Mouse (Mus musculus): ENCODE measurements around the gene Wdr5. TPM values are rescaled to one million over a fixed set of nuclear protein-coding genes. Genes with fewer than 3 reads are reported as not detected.

Gene Wdr5
- polyA plus RNA-seq (2015; fragmentation: Nextera tagmentation; extraction: Ambion mirVana), result 14.6 and 16.6 TPM in 2 replicates

GRCm38 (mm10) chr2:27514639-27515328 is at the start of gene Wdr5:
Gene Wdr5 (plus strand): TSS chr2:27515157.
- peak; percentile 97 for DNase-seq
- Histone ChIP-seq H3K9ac (replicated peaks) (peak within 1 kb of the TSS; percentile 87), H3K4me1 (ENCODE audit: insufficient read depth) (peaks cover 26% of the 10 kb centered on the region), H3K36me3 (replicated peaks; ENCODE audit: insufficient read depth, low read length) (peaks cover 13% of the 10 kb centered on the region), H3K4me3 (ENCODE audit: low read depth, low read length) (peak within 1 kb of the TSS; percentile 74), H3K9me3 (ENCODE audit: low read length) (no peaks in the 10 kb centered on the region), H3K27ac (ENCODE audit: low read depth) (peak within 1 kb of the TSS; percentile 90), H3K4me2 (ENCODE audit: low read depth, low read length) (peak within 1 kb of the TSS; percentile 91), H3K27me3 (ENCODE audit: insufficient read depth, low read length) (no peaks in the 10 kb centered on the region)
- peak; percentile 91 for ATAC-seq
- TF ChIP-seq CTCF (IDR thresholded peaks at IDR 0.05; ENCODE audit: low read depth), result peak; percentile 70
- TF ChIP-seq EP300 (IDR thresholded peaks at IDR 0.05; ENCODE audit: low read depth), result peak; percentile 64; the same call in 1 of the 2 replicates
- WGBS (ENCODE audit: insufficient replicate concordance), result under 1% methylated on average over 57 of the region's 57 CpGs

DNA sequence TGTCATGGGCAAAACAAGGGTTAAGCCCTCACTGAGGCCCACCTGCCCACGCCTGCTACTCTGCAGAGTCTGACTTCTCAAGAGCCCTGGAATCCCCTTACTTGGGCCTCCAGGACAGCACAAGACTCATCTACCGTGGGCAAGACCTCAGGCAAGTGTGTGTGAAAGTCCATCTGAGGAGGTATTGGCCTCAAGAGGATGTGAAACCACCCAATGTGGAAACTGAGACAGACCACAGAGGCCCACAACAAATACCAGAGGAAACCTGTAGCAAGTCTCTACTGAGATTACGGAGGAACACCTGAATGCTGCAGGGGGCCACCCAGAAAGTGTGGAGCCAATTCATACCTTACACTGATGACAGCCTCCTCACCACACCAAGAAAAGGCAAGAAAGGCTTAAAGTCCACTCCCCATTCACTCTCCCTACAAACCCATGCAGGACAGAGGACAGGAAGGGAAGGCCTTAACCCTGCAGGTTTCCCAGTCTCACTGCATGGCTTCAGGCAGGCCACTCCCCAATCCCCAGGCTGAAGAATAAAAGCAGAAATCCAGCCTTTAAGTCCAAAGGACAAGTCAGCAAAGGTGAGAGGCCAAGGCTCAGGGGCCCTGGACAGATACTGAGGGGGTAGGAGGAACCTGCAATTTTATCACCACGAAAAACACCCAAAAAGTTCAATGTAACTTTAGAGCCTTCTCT is 45.5 kb upstream of the Wdr5 start:
- ATAC-seq, result no peak
- no peak overlapping the region for H3K4me3 ChIP-seq (ENCODE audit: low read depth, low read length)

GRCm38 (mm10) chr2:27469991-27470355 is 45.0 kb upstream of the Wdr5 start:
- Histone ChIP-seq H3K4me1 (ENCODE audit: insufficient read depth) (peaks cover 64% of the 10 kb centered on the region), H3K4me3 (ENCODE audit: low read depth, low read length) (no peak overlapping the region), H3K9me3 (ENCODE audit: low read length) (no peaks in the 10 kb centered on the region), H3K27ac (ENCODE audit: low read depth) (peak overlapping the region; percentile 72), H3K27me3 (ENCODE audit: insufficient read depth, low read length) (no peaks in the 10 kb centered on the region), H3K4me2 (ENCODE audit: low read depth, low read length) (peak overlapping the region; percentile 54), H3K36me3 (replicated peaks; ENCODE audit: insufficient read depth, low read length) (peaks cover 21% of the 10 kb centered on the region), H3K9ac (replicated peaks) (peak overlapping the region; percentile 48)
- DNase-seq (peak; percentile 42), ATAC-seq (0 out of 2 replicates have a peak, but pooled peaks have one; percentile 18)
- 41% methylated on average over 3 of the region's 3 CpGs for WGBS (ENCODE audit: insufficient replicate concordance)
- TF ChIP-seq EP300 (IDR thresholded peaks at IDR 0.05; ENCODE audit: low read depth), result no peak
- TF ChIP-seq CTCF (IDR thresholded peaks at IDR 0.05; ENCODE audit: low read depth), result no peak

More for the DNA sequence above, 45.5 kb upstream of the Wdr5 start:
- no peak for TF ChIP-seq CTCF (IDR thresholded peaks at IDR 0.05; ENCODE audit: low read depth)
- no peaks in the 10 kb centered on the region for H3K9me3 ChIP-seq (ENCODE audit: low read length)
- peaks cover 64% of the 10 kb centered on the region for H3K4me1 ChIP-seq (ENCODE audit: insufficient read depth)
- 49% methylated on average over 4 of the region's 4 CpGs for WGBS (ENCODE audit: insufficient replicate concordance)
- DNase-seq, result no peak
- H3K27me3 ChIP-seq (ENCODE audit: insufficient read depth, low read length), result no peaks in the 10 kb centered on the region
- H3K27ac ChIP-seq (ENCODE audit: low read depth), result peak overlapping the region; percentile 72
- peaks cover 21% of the 10 kb centered on the region for H3K36me3 ChIP-seq (replicated peaks; ENCODE audit: insufficient read depth, low read length)
- peak overlapping the region; percentile 48; the same call in 1 of the 2 replicates for H3K9ac ChIP-seq (replicated peaks)
- H3K4me2 ChIP-seq (ENCODE audit: low read depth, low read length), result peak overlapping the region; percentile 54

- H3K27ac ChIP-seq (ENCODE audit: low read depth), result peak overlapping the region; percentile 72
- DNase-seq, result no peak
Measured at GRCm38 (mm10) chr2:27470535-27470934, 44.4 kb upstream of the Wdr5 start.

DNA sequence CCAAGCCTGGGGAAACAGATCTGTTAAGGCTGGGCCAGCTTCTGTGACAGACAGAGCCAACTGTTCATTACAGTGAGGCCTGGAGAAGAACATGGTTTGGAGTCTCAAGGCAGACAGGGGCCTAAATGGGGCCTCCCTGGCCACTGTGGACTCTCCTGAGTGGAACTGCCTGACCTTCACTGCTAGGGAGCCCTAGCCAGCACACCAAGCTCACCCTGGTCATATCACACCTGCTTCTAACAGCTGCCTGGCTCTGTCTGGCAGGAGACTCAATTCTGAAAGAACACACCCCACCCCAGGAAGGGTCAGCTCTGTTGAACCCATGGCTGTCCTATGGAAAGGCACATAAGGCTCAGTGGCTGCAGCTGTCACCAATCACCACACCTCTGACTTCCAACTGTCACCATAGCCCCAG is 43.8 kb upstream of the Wdr5 start:
- DNase-seq (no peak), ATAC-seq (no peak)
- TF ChIP-seq EP300 (IDR thresholded peaks at IDR 0.05; ENCODE audit: low read depth) (no peak), CTCF (IDR thresholded peaks at IDR 0.05; ENCODE audit: low read depth) (no peak)
- Histone ChIP-seq H3K9ac (replicated peaks) (no peak overlapping the region; the same call in 1 of the 2 replicates), H3K4me2 (ENCODE audit: low read depth, low read length) (peak overlapping the region; percentile 54; the same call in 1 of the 2 replicates), H3K4me1 (ENCODE audit: insufficient read depth) (peaks cover 66% of the 10 kb centered on the region), H3K27ac (ENCODE audit: low read depth) (peak overlapping the region; percentile 72; the same call in 1 of the 2 replicates), H3K9me3 (ENCODE audit: low read length) (no peaks in the 10 kb centered on the region), H3K27me3 (ENCODE audit: insufficient read depth, low read length) (no peaks in the 10 kb centered on the region), H3K36me3 (replicated peaks; ENCODE audit: insufficient read depth, low read length) (peaks cover 15% of the 10 kb centered on the region), H3K4me3 (ENCODE audit: low read depth, low read length) (no peak overlapping the region)

More at GRCm38 (mm10) chr2:27470535-27470934, 44.4 kb upstream of the Wdr5 start:
- TF ChIP-seq CTCF (IDR thresholded peaks at IDR 0.05; ENCODE audit: low read depth) (no peak), EP300 (IDR thresholded peaks at IDR 0.05; ENCODE audit: low read depth) (no peak; the same call in 1 of the 2 replicates)
- Histone ChIP-seq H3K4me2 (ENCODE audit: low read depth, low read length) (peak overlapping the region; percentile 54), H3K27me3 (ENCODE audit: insufficient read depth, low read length) (no peaks in the 10 kb centered on the region), H3K4me3 (ENCODE audit: low read depth, low read length) (no peak overlapping the region), H3K9me3 (ENCODE audit: low read length) (no peaks in the 10 kb centered on the region), H3K36me3 (replicated peaks; ENCODE audit: insufficient read depth, low read length) (peaks cover 19% of the 10 kb centered on the region), H3K9ac (replicated peaks) (no peak overlapping the region; the same call in 1 of the 2 replicates), H3K4me1 (ENCODE audit: insufficient read depth) (peaks cover 64% of the 10 kb centered on the region)
- no peak for ATAC-seq
- 50% methylated on average over 2 of the region's 2 CpGs for WGBS (ENCODE audit: insufficient replicate concordance)

Measured in liver, postnatal 0 days (tissue).